Mouse (Mus musculus) spleen, adult 2 months (tissue): Measurements from ENCODE around the gene Ctnna3. TPM values are rescaled to one million over a fixed set of nuclear protein-coding genes. Genes with fewer than 3 reads are reported as not detected.

Source experiments
- DNase-seq, 2 experiments: peaks; one replicate each; pipeline versions ENCODE4 v3.0.0 to v3.0.0-alpha.2; 2012 to 2021; ENCODE audit warnings: low spot score in 2 of 2, low read depth in 1 of 2
- H3K27ac ChIP-seq: fragments of 200-500 bp; 2 replicates; pipeline ENCODE4 v1.5.1; 2012; ENCODE audit warnings: low read length, inconsistent platforms; ENCODE audit not compliant: insufficient read depth
- H3K27me3 ChIP-seq: fragments of 200-500 bp; 2 replicates; pipeline ENCODE4 v1.6.1; 2012; ENCODE audit warnings: mild to moderate bottlenecking, moderate library complexity, low read length, inconsistent platforms; ENCODE audit not compliant: control insufficient read depth, insufficient read depth
- H3K36me3 ChIP-seq: fragments of 200-500 bp; 2 replicates; pipeline ENCODE4 v1.6.1; 2012; ENCODE audit warnings: mild to moderate bottlenecking, low read length, inconsistent platforms; ENCODE audit not compliant: control insufficient read depth, insufficient read depth
- H3K4me1 ChIP-seq: fragments of 200-500 bp; 2 replicates; pipeline ENCODE4 v1.6.1; 2011; ENCODE audit warnings: inconsistent platforms; ENCODE audit not compliant: control insufficient read depth, insufficient read depth, insufficient read length
- H3K4me3 ChIP-seq: fragments of 200-500 bp; 2 replicates; pipeline ENCODE4 v1.5.1; 2011; ENCODE audit warnings: mild to moderate bottlenecking, inconsistent platforms; ENCODE audit not compliant: insufficient read depth, insufficient read length; ENCODE audit errors: extremely low read depth
- CTCF ChIP-seq: fragments of 200-500 bp; IDR thresholded peaks from 2 replicates; pipeline ENCODE4 v1.5.1; 2011; ENCODE audit warnings: mild to moderate bottlenecking, inconsistent platforms; ENCODE audit not compliant: insufficient read depth, insufficient read length, insufficient replicate concordance; ENCODE audit errors: extremely low read depth
- POLR2A ChIP-seq: fragments of 200-500 bp; IDR thresholded peaks from 2 replicates; pipeline ENCODE4 v1.6.1; 2011; ENCODE audit warnings: low read depth, low read length, inconsistent platforms
- WGBS: fragments of 180-500 bp; shearing (Covaris S2); methylation state at CpG from one replicate; pipeline ENCODE4 v1.1.7; 2018; 5-methylcytosine and 5-hydroxymethylcytosine counted together
- polyA plus RNA-seq: library from polyadenylated mRNA; depleted of rRNA; stranded (reverse); fragments of >200 nt; gene quantifications from 2 replicates; pipeline ENCODE4 v1.2.3, GENCODE M21; 2012

Ctnna3 gene
- polyA plus RNA-seq, 1 experiment: 0.07 TPM

GRCm38 (mm10) chr10:63424475-63424814 is 5.5 kb upstream of the Ctnna3 start:
- Histone ChIP-seq H3K27me3 (no peaks in the 10 kb centered on the region), H3K4me1 (no peaks in the 10 kb centered on the region), H3K27ac (no peak overlapping the region), H3K36me3 (no peaks in the 10 kb centered on the region), H3K4me3 (no peak overlapping the region)
- DNase-seq: peak; percentile 48 to 52
- TF ChIP-seq CTCF (peak; percentile 24; the same call in 1 of the 2 replicates), POLR2A (no peak)

- H3K27ac ChIP-seq: no peak overlapping the region
- no peaks in the 10 kb centered on the region for H3K27me3 ChIP-seq
- H3K36me3 ChIP-seq: no peaks in the 10 kb centered on the region
- WGBS: 80% methylated on average over 8 of the region's 8 CpGs
- H3K4me3 ChIP-seq: no peak overlapping the region
- H3K4me1 ChIP-seq: no peaks in the 10 kb centered on the region
- DNase-seq: no peak
- no peak for TF ChIP-seq CTCF
- TF ChIP-seq POLR2A: no peak
These were observed 2.8 kb upstream of the Ctnna3 start for GRCm38 (mm10) chr10:63427146-63427545.

GRCm38 (mm10) chr10:63428243-63429022 is 1.5 kb upstream of the Ctnna3 start:
- 8% methylated on average over 19 of the region's 19 CpGs for WGBS
- DNase-seq: peak; percentile 17 to 30
- no peaks in the 10 kb centered on the region for H3K36me3 ChIP-seq
- peak overlapping the region; percentile 77 for H3K27ac ChIP-seq
- no peaks in the 10 kb centered on the region for H3K4me1 ChIP-seq
- no peak for TF ChIP-seq CTCF
- no peak for TF ChIP-seq POLR2A
- H3K4me3 ChIP-seq: peak overlapping the region; percentile 74
- H3K27me3 ChIP-seq: no peaks in the 10 kb centered on the region

GRCm38 (mm10) chr10:63429023-63429340 is 916 bp upstream of the Ctnna3 start:
- peak overlapping the region; percentile 74 for H3K4me3 ChIP-seq
- no peak for TF ChIP-seq CTCF
- TF ChIP-seq POLR2A: no peak
- no peak for DNase-seq
- no peaks in the 10 kb centered on the region for H3K36me3 ChIP-seq
- no peaks in the 10 kb centered on the region for H3K4me1 ChIP-seq
- H3K27me3 ChIP-seq: no peaks in the 10 kb centered on the region
- WGBS: 2% methylated on average over 11 of the region's 11 CpGs
- peak overlapping the region; percentile 77 for H3K27ac ChIP-seq

GRCm38 (mm10) chr10:63429380-63429779 is 518 bp upstream of the Ctnna3 start:
- no peak for TF ChIP-seq CTCF
- TF ChIP-seq POLR2A: no peak
- Histone ChIP-seq H3K36me3 (no peaks in the 10 kb centered on the region), H3K4me3 (peak overlapping the region; percentile 86), H3K4me1 (no peaks in the 10 kb centered on the region), H3K27me3 (no peaks in the 10 kb centered on the region), H3K27ac (peak overlapping the region; percentile 69)
- peak; percentile 95 to 96 for DNase-seq
- WGBS: under 1% methylated on average over 34 of the region's 34 CpGs

- Histone ChIP-seq H3K27me3 (no peaks in the 10 kb centered on the region), H3K4me3 (no peak overlapping the region), H3K4me1 (no peaks in the 10 kb centered on the region), H3K36me3 (no peaks in the 10 kb centered on the region), H3K27ac (no peak overlapping the region)
- 95% methylated on average over 7 of the region's 7 CpGs for WGBS
- TF ChIP-seq POLR2A (no peak), CTCF (no peak)
- DNase-seq: no peak
These were observed 1.4 kb downstream of the Ctnna3 start for GRCm38 (mm10) chr10:63431221-63431736.

GRCm38 (mm10) chr10:63432099-63432498 is 2.2 kb downstream of the Ctnna3 start:
- Histone ChIP-seq H3K4me3 (no peak overlapping the region), H3K4me1 (no peaks in the 10 kb centered on the region), H3K27ac (no peak overlapping the region), H3K27me3 (no peaks in the 10 kb centered on the region), H3K36me3 (no peaks in the 10 kb centered on the region)
- no peak for DNase-seq
- 91% methylated on average over 8 of the region's 8 CpGs for WGBS
- no peak for TF ChIP-seq POLR2A
- no peak for TF ChIP-seq CTCF
